8 mouse cellular contexts compared by ENCODE assay signal in genomic region chr6:120916074-120916971, GRCm38 (mm10). TPM values are rescaled to one million over a fixed set of nuclear protein-coding genes. Genes with fewer than 3 reads are reported as not detected.
DNase-seq lines count a peak whose midpoint lies in the region; ATAC-seq and TF ChIP-seq lines count a peak whose summit lies in the region.

Gene Bid (minus strand): TSS chr6:120916853.

- no peak for TF ChIP-seq RAD21 in CH12.LX (IDR thresholded peaks at IDR 0.05; ENCODE audit: low read depth, low read length)

- H3K4me1 ChIP-seq in CH12.LX (ENCODE audit: control insufficient read depth in 1 of 2, insufficient read depth in 2 of 2): peaks cover 17 to 49% of the 10 kb centered on the region in 2 experiments
- H3K4me1 ChIP-seq in forebrain, embryonic 11.5 days (replicated peaks; ENCODE audit: control insufficient read depth, insufficient read depth, low read length): peaks cover 4% of the 10 kb centered on the region
- peaks cover 13% of the 10 kb centered on the region for H3K4me1 ChIP-seq in heart, embryonic 16.5 days (ENCODE audit: control insufficient read depth, insufficient read depth, low read length)
- H3K4me1 ChIP-seq in liver, embryonic 13.5 days (replicated peaks): peaks cover 57% of the 10 kb centered on the region
- H3K4me1 ChIP-seq in stomach, embryonic 15.5 days: 0 out of 2 replicates have a peak, but pooled peaks cover 11% of the 10 kb centered on the region

- in situ Hi-C loops in CH12.LX (cut with MboI; ENCODE audit: low pct_ligation_motif_present, low pct_unique_long_range_greater_than_20kb, low sequenced_read_pairs): no loop called here

- peaks cover 5% of the 10 kb centered on the region for H3K9me3 ChIP-seq in CH12.LX (replicated peaks; ENCODE audit: low read length)
- H3K9me3 ChIP-seq in forebrain, embryonic 11.5 days (ENCODE audit: control insufficient read depth, low read length): no peaks in the 10 kb centered on the region
- no peaks in the 10 kb centered on the region for H3K9me3 ChIP-seq in heart, embryonic 16.5 days (replicated peaks; ENCODE audit: control insufficient read depth, low read length)
- H3K9me3 ChIP-seq in liver, embryonic 13.5 days (replicated peaks): no peaks in the 10 kb centered on the region
- no peaks in the 10 kb centered on the region for H3K9me3 ChIP-seq in stomach, embryonic 15.5 days

- dilution Hi-C loops in CH12.LX (cut with MboI; ENCODE audit: extremely low pct_ligation_motif_present, extremely low pct_unique_long_range_greater_than_20kb, low sequenced_read_pairs): no loop called here

- H3K27ac ChIP-seq in CH12.LX (ENCODE audit: insufficient read depth, low read depth): peak within 1 kb of the TSS; percentile 100
- no peak within 1 kb of the TSS for H3K27ac ChIP-seq in forebrain, embryonic 11.5 days (ENCODE audit: low read depth, low read length)
- H3K27ac ChIP-seq in heart, embryonic 16.5 days (ENCODE audit: low read length): 0 out of 2 replicates have a peak within 1 kb of the TSS, but pooled peaks have one; percentile 52
- H3K27ac ChIP-seq in liver, embryonic 13.5 days: peak within 1 kb of the TSS; percentile 89; the same call in 1 of the 2 replicates
- no peak within 1 kb of the TSS for H3K27ac ChIP-seq in stomach, embryonic 15.5 days

- peak within 1 kb of the TSS; percentile 99 for H3K4me2 ChIP-seq in CH12.LX (ENCODE audit: insufficient read depth, low read depth, poor library complexity, severe bottlenecking)
- H3K4me2 ChIP-seq in forebrain, embryonic 11.5 days (ENCODE audit: low read depth, low read length, severe bottlenecking): peak within 1 kb of the TSS; percentile 88
- H3K4me2 ChIP-seq in heart, embryonic 16.5 days (ENCODE audit: low read depth, low read length): peak within 1 kb of the TSS; percentile 73
- H3K4me2 ChIP-seq in liver, embryonic 13.5 days: peak within 1 kb of the TSS; percentile 98
- peak within 1 kb of the TSS; percentile 96 for H3K4me2 ChIP-seq in stomach, embryonic 15.5 days

- peak; percentile 90 for DNase-seq in CH12.LX (ENCODE audit: extremely low read depth)
- peak; percentile 68 for DNase-seq in c-Kit-negative CD71-positive TER-119-positive erythroid progenitor cells, embryonic 14.5 days (ENCODE audit: low read depth, low spot score)
- peak; percentile 93 for DNase-seq in forebrain, embryonic 11.5 days (ENCODE audit: low spot score)
- peak; percentile 95 to 96 for DNase-seq in kidney, postnatal 25 days
- DNase-seq in liver, embryonic 13.5 days: peak; percentile 87
- peak; percentile 95 to 96 for DNase-seq in natural killer cell, adult 2 months (ENCODE audit: low spot score in 2 of 2)

- H3K27me3 ChIP-seq in CH12.LX (replicated peaks): no peaks in the 10 kb centered on the region
- peaks cover 3% of the 10 kb centered on the region for H3K27me3 ChIP-seq in forebrain, embryonic 11.5 days (ENCODE audit: control insufficient read depth, insufficient read depth, low read length)
- H3K27me3 ChIP-seq in heart, embryonic 16.5 days (ENCODE audit: control insufficient read depth, insufficient read depth, low read length): no peaks in the 10 kb centered on the region
- no peaks in the 10 kb centered on the region for H3K27me3 ChIP-seq in liver, embryonic 13.5 days
- H3K27me3 ChIP-seq in stomach, embryonic 15.5 days (replicated peaks): no peaks in the 10 kb centered on the region

- H3K36me3 ChIP-seq in CH12.LX (replicated peaks in 1 of 2; ENCODE audit: control insufficient read depth in 1 of 2, insufficient read depth in 1 of 2, low read length in 1 of 2): peaks cover 9 to 21% of the 10 kb centered on the region in 2 experiments
- no peaks in the 10 kb centered on the region for H3K36me3 ChIP-seq in forebrain, embryonic 11.5 days (ENCODE audit: control insufficient read depth, insufficient read depth, low read length)
- H3K36me3 ChIP-seq in heart, embryonic 16.5 days (ENCODE audit: control insufficient read depth, insufficient read depth): no peaks in the 10 kb centered on the region
- 0 out of 2 replicates have a peak, but pooled peaks cover 5% of the 10 kb centered on the region for H3K36me3 ChIP-seq in liver, embryonic 13.5 days
- H3K36me3 ChIP-seq in stomach, embryonic 15.5 days: no peaks in the 10 kb centered on the region

- H3K4me3 ChIP-seq in CH12.LX (replicated peaks in 1 of 3; ENCODE audit: low read depth in 2 of 3, low read length in 2 of 3, poor library complexity in 1 of 3): peak within 1 kb of the TSS; percentile 86 to 94 (median 91)
- H3K4me3 ChIP-seq in forebrain, embryonic 11.5 days (ENCODE audit: low read depth, low read length): peak within 1 kb of the TSS; percentile 44
- H3K4me3 ChIP-seq in heart, embryonic 16.5 days (ENCODE audit: low read length): peak within 1 kb of the TSS; percentile 77
- peak within 1 kb of the TSS; percentile 75 for H3K4me3 ChIP-seq in liver, embryonic 13.5 days (replicated peaks)
- H3K4me3 ChIP-seq in stomach, embryonic 15.5 days (replicated peaks): peak within 1 kb of the TSS; percentile 58

- ATAC-seq in forebrain, embryonic 11.5 days (replicated peaks; ENCODE audit: low FRiP score): peak; percentile 93
- ATAC-seq in heart, embryonic 16.5 days (replicated peaks; ENCODE audit: extremely low read depth, insufficient read depth, low FRiP score): peak; percentile 90
- ATAC-seq in liver, embryonic 13.5 days (ENCODE audit: low read depth): peak; percentile 82
- peak; percentile 92 for ATAC-seq in stomach, embryonic 15.5 days (ENCODE audit: insufficient read depth, low FRiP score, low read depth)

- TF ChIP-seq EP300 in CH12.LX (IDR thresholded peaks at IDR 0.05; ENCODE audit: low read length): no peak

- TF ChIP-seq POLR2A in CH12.LX (IDR thresholded peaks at IDR 0.05; ENCODE audit: low read depth, low read length): peak; percentile 91

- WGBS in forebrain, embryonic 11.5 days: 1% methylated on average over 67 of the region's 67 CpGs
- WGBS in heart, embryonic 16.5 days: 1% methylated on average over 67 of the region's 67 CpGs
- under 1% methylated on average over 67 of the region's 67 CpGs for WGBS in liver, embryonic 13.5 days (ENCODE audit: insufficient replicate concordance)
- 1% methylated on average over 60 of the region's 67 CpGs for WGBS in stomach, embryonic 15.5 days

- H3K79me2 ChIP-seq in CH12.LX (replicated peaks; ENCODE audit: control insufficient read depth, extremely low read depth, insufficient read depth, poor library complexity, severe bottlenecking): peaks cover 34% of the 10 kb centered on the region

- TF ChIP-seq CTCF in CH12.LX (conservative IDR thresholded peaks at IDR 0.05 in 1 of 2, IDR thresholded peaks at IDR 0.05 in 1 of 2; ENCODE audit: low read depth in 2 of 2, low read length in 2 of 2): no peak

- H3K9ac ChIP-seq in CH12.LX (ENCODE audit: insufficient read depth, low read depth): peak within 1 kb of the TSS; percentile 93
- peak within 1 kb of the TSS; percentile 60 for H3K9ac ChIP-seq in forebrain, embryonic 11.5 days (ENCODE audit: low read length)
- H3K9ac ChIP-seq in heart, embryonic 16.5 days (ENCODE audit: low read length): peak within 1 kb of the TSS; percentile 65
- H3K9ac ChIP-seq in liver, embryonic 13.5 days: peak within 1 kb of the TSS; percentile 83
- H3K9ac ChIP-seq in stomach, embryonic 15.5 days: peak within 1 kb of the TSS; percentile 34; the same call in 1 of the 2 replicates

TF ChIP-seq in CH12.LX, 34 proteins besides CTCF, POLR2A, EP300 and RAD21:
- no peak for TF ChIP-seq RCOR1 (conservative IDR thresholded peaks at IDR 0.05; ENCODE audit: low read depth, low read length)
- TF ChIP-seq MYC (IDR thresholded peaks at IDR 0.05; ENCODE audit: low read depth, low read length): peak; percentile 72; the same call in 1 of the 2 replicates
- no peak for TF ChIP-seq ZNF384 (IDR thresholded peaks at IDR 0.05; ENCODE audit: low read depth, low read length)
- TF ChIP-seq MXI1 (IDR thresholded peaks at IDR 0.05; ENCODE audit: low read depth, low read length): peak; percentile 85; the same call in 1 of the 2 replicates
- peak; percentile 75 for TF ChIP-seq TCF12 (IDR thresholded peaks at IDR 0.05; ENCODE audit: low read depth, low read length)
- TF ChIP-seq JUND (conservative IDR thresholded peaks at IDR 0.05; ENCODE audit: low read depth, low read length): no peak
- TF ChIP-seq CHD2 (IDR thresholded peaks at IDR 0.05; ENCODE audit: low read length): peak; percentile 15; the same call in 1 of the 2 replicates
- peak; percentile 22; the same call in 1 of the 2 replicates for TF ChIP-seq UBTF (IDR thresholded peaks at IDR 0.05; ENCODE audit: low read depth, low read length)
- peak; percentile 14; the same call in 1 of the 2 replicates for TF ChIP-seq ETS1 (conservative IDR thresholded peaks at IDR 0.05; ENCODE audit: low read depth, low read length)
- no peak for TF ChIP-seq USF2 (conservative IDR thresholded peaks at IDR 0.05; ENCODE audit: low read depth, low read length)
- TF ChIP-seq MAX (IDR thresholded peaks at IDR 0.05; ENCODE audit: low read length): peak; percentile 49; the same call in 1 of the 2 replicates
- TF ChIP-seq TBP (conservative IDR thresholded peaks at IDR 0.05; ENCODE audit: low read depth, low read length): peak; percentile 25; the same call in 1 of the 2 replicates
- TF ChIP-seq IRF4 (IDR thresholded peaks at IDR 0.05; ENCODE audit: low read depth, low read length): peak; percentile 44; the same call in 1 of the 2 replicates
- peak; percentile 59 for TF ChIP-seq HCFC1 (IDR thresholded peaks at IDR 0.05; ENCODE audit: low read depth, low read length)
- TF ChIP-seq NELFE (IDR thresholded peaks at IDR 0.05; ENCODE audit: low read depth, low read length): peak; percentile 68; the same call in 1 of the 2 replicates
- no peak for TF ChIP-seq CHD1 (IDR thresholded peaks at IDR 0.05; ENCODE audit: low read depth, low read length)
- peak; percentile 80 for TF ChIP-seq ELF1 (IDR thresholded peaks at IDR 0.05; ENCODE audit: low read depth, low read length)
- TF ChIP-seq ZMIZ1 (IDR thresholded peaks at IDR 0.05; ENCODE audit: low read depth, low read length): peak; percentile 69; the same call in 1 of the 2 replicates
- no peak for TF ChIP-seq PAX5 (IDR thresholded peaks at IDR 0.05; ENCODE audit: low read length)
- no peak for TF ChIP-seq POLR2AphosphoS2 (IDR thresholded peaks at IDR 0.05; ENCODE audit: low read depth, low read length)

RNA-seq across cellular contexts. Expression of gene Bid, which starts in this region (rescaled TPM):
- total RNA-seq in CH12.LX (2012; rRNA removed): 102 and 118 TPM in 2 replicates
- 132 and 148 TPM in 2 replicates for total RNA-seq in CH12.LX (2014; rRNA removed)
- polyA plus RNA-seq in CH12.LX (2012; ENCODE audit: insufficient read length, low read depth): 129 and 144 TPM in 2 replicates
- polyA plus RNA-seq in forebrain, embryonic 11.5 days (2014; fragmentation: Nextera tagmentation; extraction: Ambion mirVana): 15.0 and 16.0 TPM in 2 replicates
- polyA plus RNA-seq in heart, embryonic 16.5 days (2015; fragmentation: Nextera tagmentation; extraction: Ambion mirVana): 11.0 and 18.3 TPM in 2 replicates
- 27.9 and 28.4 TPM in 2 replicates for polyA plus RNA-seq in liver, embryonic 13.5 days (2015; fragmentation: Nextera tagmentation; extraction: Ambion mirVana)
- polyA plus RNA-seq in stomach, embryonic 15.5 days (2015; fragmentation: Nextera tagmentation; extraction: Ambion mirVana): 19.6 and 21.5 TPM in 2 replicates

Comparison
In these comparisons a context has a peak if more than half of its experiments do, and no peak if none do; other contexts are left out.
1. H3K27ac ChIP-seq: peak in CH12.LX (single experiment), heart, embryonic 16.5 days (single experiment) and liver, embryonic 13.5 days (single experiment); none in forebrain, embryonic 11.5 days (single experiment) and stomach, embryonic 15.5 days (single experiment).
2. H3K9ac ChIP-seq: peak in every context shown above with its lines; median percentile 93 in CH12.LX; 83 in liver, embryonic 13.5 days; 65 in heart, embryonic 16.5 days; 60 in forebrain, embryonic 11.5 days; 34 in stomach, embryonic 15.5 days.
3. Peak in every context shown above with its lines, with median percentiles within 50 percentile points of each other: DNase-seq, H3K4me2 ChIP-seq, H3K4me3 ChIP-seq and ATAC-seq.